Comparison of ENCODE assay signal across 8 mouse cellular contexts in genomic region chr15:97766194-97766593, GRCm38 (mm10). TPM values are rescaled to one million over a fixed set of nuclear protein-coding genes. Genes with fewer than 3 reads are reported as not detected.
DNase-seq lines count a peak whose midpoint lies in the region; ATAC-seq and TF ChIP-seq lines count a peak whose summit lies in the region.

No protein-coding gene starts in this region.

- no peak for DNase-seq in left cerebral cortex, adult 2 months (ENCODE audit: extremely low spot score in 1 of 2, low spot score in 2 of 2)
- DNase-seq in left cerebral cortex, adult 8-10 months (ENCODE audit: low spot score in 2 of 2) = no peak
- DNase-seq in forebrain, postnatal 0 days = peak; percentile 63
- DNase-seq in mesoderm, embryonic 11.5 days (ENCODE audit: low read depth, low spot score) = peak; percentile 47
- DNase-seq in frontal cortex, postnatal 36 days (ENCODE audit: low spot score in 2 of 2) = no peak
- DNase-seq in urinary bladder, adult 18-20 months (ENCODE audit: low spot score in 2 of 2) = no peak
- DNase-seq in cerebellum, adult 8-10 months = no peak

- H3K4me1 ChIP-seq in brown adipose tissue, adult 24 weeks (ENCODE audit: control insufficient read depth, insufficient read depth, insufficient read length, low read length) = peaks cover 4% of the 10 kb centered on the region; the same call in 1 of the 2 replicates
- peaks cover 13% of the 10 kb centered on the region; the same call in 1 of the 2 replicates for H3K4me1 ChIP-seq in forebrain, postnatal 0 days (ENCODE audit: insufficient read depth)

- TF ChIP-seq CTCF in left cerebral cortex, adult 2 months (IDR thresholded peaks at IDR 0.05) = no peak; the same call in 1 of the 2 replicates
- TF ChIP-seq CTCF in forebrain, postnatal 0 days (IDR thresholded peaks at IDR 0.05; ENCODE audit: low read depth) = no peak

- ATAC-seq in forebrain, postnatal 0 days = peak; percentile 15

- H3K4me3 ChIP-seq in left cerebral cortex, adult 2 months = peak overlapping the region; percentile 60
- H3K4me3 ChIP-seq in brown adipose tissue, adult 24 weeks (ENCODE audit: insufficient read depth, low read depth, low read length) = peak overlapping the region; percentile 93
- H3K4me3 ChIP-seq in forebrain, postnatal 0 days (ENCODE audit: low read depth, low read length) = peak overlapping the region; percentile 55

- no peaks in the 10 kb centered on the region for H3K9me3 ChIP-seq in forebrain, postnatal 0 days (ENCODE audit: low read length)

- peak overlapping the region; percentile 95 for H3K27ac ChIP-seq in left cerebral cortex, adult 2 months
- peak overlapping the region; percentile 100 for H3K27ac ChIP-seq in brown adipose tissue, adult 24 weeks (replicated peaks; ENCODE audit: low read depth, low read length)
- H3K27ac ChIP-seq in forebrain, postnatal 0 days (ENCODE audit: low read depth, low read length) = peak overlapping the region; percentile 75

- no peaks in the 10 kb centered on the region for H3K36me3 ChIP-seq in forebrain, postnatal 0 days (ENCODE audit: insufficient read depth)

- peak overlapping the region; percentile 60; the same call in 1 of the 2 replicates for H3K9ac ChIP-seq in forebrain, postnatal 0 days

- 5% methylated on average over 8 of the region's 8 CpGs for whole genome bisulfite sequencing in forebrain, postnatal 0 days

- intact Hi-C loops in left cerebral cortex, adult 2 months (cut with DNase I) = no loop called here

- no peaks in the 10 kb centered on the region for H3K27me3 ChIP-seq in forebrain, postnatal 0 days (ENCODE audit: insufficient read depth, low read length)

- H3K4me2 ChIP-seq in forebrain, postnatal 0 days (ENCODE audit: low read depth) = peak overlapping the region; percentile 96

RNA-seq across cellular contexts. Expression of gene Rapgef3, which starts 1.6 kb away (rescaled TPM):
- 10 to 100 TPM; 46.5 to 50.4 TPM for total RNA-seq in left cerebral cortex, adult 2 months (2021)
- total RNA-seq in left cerebral cortex, adult 8-10 months (2022) = 10 to 100 TPM; 38.3 to 61.9 (median 47.0) TPM
- 6.1 and 6.6 TPM in 2 replicates for polyA plus RNA-seq in brown adipose tissue, adult 24 weeks (2012; ENCODE audit: insufficient read depth, insufficient read length, missing spikeins)
- 16.6 and 22.0 TPM in 2 replicates for total RNA-seq in forebrain, postnatal 0 days (2014; rRNA removed)
- 6.5 and 8.7 TPM in 2 replicates for polyA plus RNA-seq in forebrain, postnatal 0 days (2015; fragmentation: Nextera tagmentation; extraction: Ambion mirVana)

RNA-seq across cellular contexts. Expression of gene Slc48a1, which starts 12.1 kb away (rescaled TPM):
- 100 to 1,000 TPM; 157 to 161 TPM for total RNA-seq in left cerebral cortex, adult 2 months (2021)
- total RNA-seq in left cerebral cortex, adult 8-10 months (2022) = 100 to 1,000 TPM; 149 to 181 (median 177) TPM
- 70.5 and 79.9 TPM in 2 replicates for polyA plus RNA-seq in brown adipose tissue, adult 24 weeks (2012; ENCODE audit: insufficient read depth, insufficient read length, missing spikeins)
- 40.2 and 56.4 TPM in 2 replicates for total RNA-seq in forebrain, postnatal 0 days (2014; rRNA removed)
- polyA plus RNA-seq in forebrain, postnatal 0 days (2015; fragmentation: Nextera tagmentation; extraction: Ambion mirVana) = 123 and 135 TPM in 2 replicates

RNA-seq across cellular contexts. Expression of gene Endou, which starts 35.1 kb away (rescaled TPM):
- 1 to 10 TPM; 2.8 to 4.7 TPM for total RNA-seq in left cerebral cortex, adult 2 months (2021)
- 1 to 10 TPM in 3 of 4 experiments, under 1 TPM in 1; 0.94 to 5.3 (median 3.3) TPM for total RNA-seq in left cerebral cortex, adult 8-10 months (2022)
- 0.63 and 2.0 TPM in 2 replicates for polyA plus RNA-seq in brown adipose tissue, adult 24 weeks (2012; ENCODE audit: insufficient read depth, insufficient read length, missing spikeins)
- 0.14 and 0.15 TPM in 2 replicates for total RNA-seq in forebrain, postnatal 0 days (2014; rRNA removed)
- polyA plus RNA-seq in forebrain, postnatal 0 days (2015; fragmentation: Nextera tagmentation; extraction: Ambion mirVana) = 0.18 and 0.34 TPM in 2 replicates

Comparison
In these comparisons a context has a peak if more than half of its experiments do, and no peak if none do; other contexts are left out.
1. DNase-seq: peak in forebrain, postnatal 0 days (single experiment) and mesoderm, embryonic 11.5 days (single experiment); none in left cerebral cortex, adult 2 months (0 of 2), left cerebral cortex, adult 8-10 months (0 of 2), frontal cortex, postnatal 36 days (0 of 2), urinary bladder, adult 18-20 months (0 of 2) and cerebellum, adult 8-10 months (single experiment).
2. Peak in every context shown above with its lines, with median percentiles within 50 percentile points of each other: H3K27ac ChIP-seq and H3K4me3 ChIP-seq.